Mouse (Mus musculus): ENCODE measurements around the gene Slc27a5. TPM values are rescaled to one million over a fixed set of nuclear protein-coding genes. Genes with fewer than 3 reads are reported as not detected.

Gene Slc27a5
- total RNA-seq, 2 experiments from 2014 or later: not detected

GRCm38 (mm10) chr7:13025511-13026112 is 27.6 kb upstream of the Slc27a5 start:
- DNase-seq: no peak
- intact Hi-C loops (cut with DNase I): no loop called here

GRCm38 (mm10) chr7:13024805-13025204 is 26.8 kb upstream of the Slc27a5 start:
- intact Hi-C loops (cut with DNase I): no loop called here
- DNase-seq: peak in 1 of 2 experiments; percentile 64

- DNase-seq: peak; percentile 96 to 100
- intact Hi-C loops (cut with DNase I): no loop called here
Measured at GRCm38 (mm10) chr7:13023928-13024731, 26.1 kb upstream of the Slc27a5 start.

- intact Hi-C loops (cut with DNase I): no loop called here
Measured at GRCm38 (mm10) chr7:13022773-13023535, 25.0 kb upstream of the Slc27a5 start.

GRCm38 (mm10) chr7:13015217-13015616 is 17.2 kb upstream of the Slc27a5 start:
- DNase-seq: no peak
- intact Hi-C loops (cut with DNase I): no loop called here

More at GRCm38 (mm10) chr7:13022773-13023535, 25.0 kb upstream of the Slc27a5 start:
- peak; percentile 59 to 62 for DNase-seq

- intact Hi-C loops (cut with DNase I): no loop called here
- no peak for DNase-seq
Measured at GRCm38 (mm10) chr7:13014275-13014839, 16.4 kb upstream of the Slc27a5 start.

GRCm38 (mm10) chr7:13013671-13014070 is 15.7 kb upstream of the Slc27a5 start:
- no peak for DNase-seq
- intact Hi-C loops (cut with DNase I): no loop called here

- intact Hi-C loops (cut with DNase I): no loop called here
- DNase-seq: no peak
Measured at GRCm38 (mm10) chr7:13010005-13010908, 12.3 kb upstream of the Slc27a5 start, which contains the start of gene Zbtb45. Gene Zbtb45, minus strand, starts transcription at chr7:13010034.

- DNase-seq: peak; percentile 90 to 95
- intact Hi-C loops (cut with DNase I): loop anchor here (1.0 to 2.0 kb wide), 3 partner anchors 31 to 100 kb away; no protein-coding TSS in a partner anchor
Measured at GRCm38 (mm10) chr7:13009143-13010004, 11.4 kb upstream of the Slc27a5 start.

GRCm38 (mm10) chr7:13007341-13008092 is 9.5 kb upstream of the Slc27a5 start:
- intact Hi-C loops (cut with DNase I): loop anchor here (2.0 kb wide), 1 partner anchor 29 kb away; no protein-coding TSS in a partner anchor
- no peak for DNase-seq

- intact Hi-C loops (cut with DNase I): no loop called here
Measured at GRCm38 (mm10) chr7:13006531-13006930, 8.5 kb upstream of the Slc27a5 start.

GRCm38 (mm10) chr7:13006011-13006410 is 8.0 kb upstream of the Slc27a5 start:
- intact Hi-C loops (cut with DNase I): no loop called here

More at GRCm38 (mm10) chr7:13006531-13006930, 8.5 kb upstream of the Slc27a5 start:
- no peak for DNase-seq

GRCm38 (mm10) chr7:13003380-13003779 is 5.4 kb upstream of the Slc27a5 start:
- DNase-seq: no peak
- intact Hi-C loops (cut with DNase I): no loop called here

More at GRCm38 (mm10) chr7:13006011-13006410, 8.0 kb upstream of the Slc27a5 start:
- DNase-seq: no peak

- intact Hi-C loops (cut with DNase I): no loop called here
- DNase-seq: no peak
Measured at GRCm38 (mm10) chr7:13001584-13001983, 3.6 kb upstream of the Slc27a5 start.

- intact Hi-C loops (cut with DNase I): no loop called here
- no peak for DNase-seq
Measured at GRCm38 (mm10) chr7:12998851-12999250, 859 bp upstream of the Slc27a5 start, which contains the start of gene Trim28. Gene Trim28, plus strand, starts transcription at chr7:12999114.

- DNase-seq: no peak
- intact Hi-C loops (cut with DNase I): no loop called here
Measured at GRCm38 (mm10) chr7:12997230-12997629, 762 bp downstream of the Slc27a5 start.

- intact Hi-C loops (cut with DNase I): no loop called here
- no peak for DNase-seq
Measured at GRCm38 (mm10) chr7:12995862-12996261, 2.1 kb downstream of the Slc27a5 start.

GRCm38 (mm10) chr7:12993148-12993547 is 4.8 kb downstream of the Slc27a5 start:
- DNase-seq: no peak
- intact Hi-C loops (cut with DNase I): no loop called here
